Mouse (Mus musculus) MEL (cell line): ENCODE results near the gene Apbb2.

Source experiments
- CTCF ChIP-seq, 3 experiments: IDR thresholded peaks in 2 of 3; conservative IDR thresholded peaks in 1 of 3; 2 replicates each; pipeline ENCODE4 v1.5.1; 2011 to 2012; ENCODE audit warnings: low read length in 3 of 3, low read depth in 2 of 3, mild to moderate bottlenecking in 2 of 3, improper control_type of control experiment in 1 of 3, inconsistent platforms in 1 of 3, mixed read lengths in 1 of 3, moderate library complexity in 1 of 3; ENCODE audit not compliant: control insufficient read depth in 1 of 3, insufficient read depth in 1 of 3, poor library complexity in 1 of 3, severe bottlenecking in 1 of 3
- E2F4 ChIP-seq: IDR thresholded peaks from 2 replicates; pipeline ENCODE4 v1.6.1; 2011; ENCODE audit warnings: low read depth, low read length, improper control_type of control experiment, borderline replicate concordance
- ELF1 ChIP-seq: IDR thresholded peaks from 2 replicates; pipeline ENCODE4 v1.6.1; 2014; ENCODE audit warnings: low read depth, mild to moderate bottlenecking, inconsistent platforms, low read length, improper control_type of control experiment, moderate library complexity
- EP300 ChIP-seq, 2 experiments: IDR thresholded peaks; 2 replicates each; pipeline ENCODE4 v1.6.1; 2011; ENCODE audit warnings: improper control_type of control experiment in 2 of 2, low read length in 2 of 2, low read depth in 1 of 2, mild to moderate bottlenecking in 1 of 2
- MAX ChIP-seq: IDR thresholded peaks from 2 replicates; pipeline ENCODE4 v1.6.1; 2011; ENCODE audit warnings: low read length, improper control_type of control experiment
- MEF2A ChIP-seq: IDR thresholded peaks from 2 replicates; pipeline ENCODE4 v1.6.1; 2014; ENCODE audit warnings: low read depth, mild to moderate bottlenecking, inconsistent platforms, low read length, improper control_type of control experiment; ENCODE audit not compliant: poor library complexity, insufficient replicate concordance, severe bottlenecking; ENCODE audit errors: extremely low read depth
- MYB ChIP-seq: IDR thresholded peaks from 2 replicates; pipeline ENCODE4 v1.6.1; 2011; ENCODE audit warnings: mild to moderate bottlenecking, low read depth, low read length, improper control_type of control experiment
- NELFE ChIP-seq: IDR thresholded peaks from 2 replicates; pipeline ENCODE4 v1.6.1; 2011; ENCODE audit warnings: low read depth, low read length, improper control_type of control experiment
- NRF1 ChIP-seq: IDR thresholded peaks from 2 replicates; pipeline ENCODE4 v1.6.1; 2014; ENCODE audit warnings: low read depth, mild to moderate bottlenecking, inconsistent platforms, low read length, improper control_type of control experiment, moderate library complexity; ENCODE audit not compliant: poor library complexity, insufficient read depth, severe bottlenecking
- POLR2A ChIP-seq, 2 experiments: IDR thresholded peaks; 2 replicates each; pipeline ENCODE4 v1.6.1; 2011 to 2012; ENCODE audit warnings: low read length in 2 of 2, mild to moderate bottlenecking in 2 of 2, control low read depth in 1 of 2, improper control_type of control experiment in 1 of 2, low read depth in 1 of 2, moderate library complexity in 1 of 2; ENCODE audit not compliant: control insufficient read depth in 1 of 2, insufficient read depth in 1 of 2, poor library complexity in 1 of 2
- TAL1 ChIP-seq: IDR thresholded peaks from 2 replicates; pipeline ENCODE4 v1.6.1; 2012; ENCODE audit warnings: mild to moderate bottlenecking, inconsistent platforms, low read length, moderate library complexity, mixed read lengths
- TCF12 ChIP-seq: IDR thresholded peaks from 2 replicates; pipeline ENCODE4 v1.6.1; 2014; ENCODE audit warnings: low read depth, mild to moderate bottlenecking, inconsistent platforms, low read length, improper control_type of control experiment, moderate library complexity

DNA sequence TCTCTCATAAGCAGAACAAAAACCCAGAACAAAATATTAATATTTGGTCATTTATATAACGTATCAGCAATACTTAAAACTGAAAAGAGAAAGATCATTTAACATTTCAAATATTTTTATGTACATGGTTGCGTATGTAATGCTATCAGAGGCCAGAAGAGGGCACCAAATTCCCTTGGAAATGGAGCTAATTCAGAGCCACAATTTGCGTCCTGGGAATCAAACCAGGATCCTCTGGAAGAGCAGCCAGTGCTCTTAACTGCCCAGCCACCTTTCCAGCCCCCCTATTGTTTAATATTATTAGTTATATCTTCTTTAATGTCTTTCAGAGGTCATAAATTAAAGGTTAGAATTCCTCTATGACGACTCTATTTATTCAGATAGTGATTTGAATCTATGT, 355.2 kb downstream of the Apbb2 start:
- TF ChIP-seq CTCF (IDR thresholded peaks at IDR 0.05 in 2 of 3, conservative IDR thresholded peaks at IDR 0.05 in 1 of 3; ENCODE audit: control insufficient read depth in 1 of 3, insufficient read depth in 1 of 3, low read depth in 2 of 3, low read length in 3 of 3, poor library complexity in 1 of 3, severe bottlenecking in 1 of 3): peak; percentile 26 to 55 (median 48); a peak in 5 of 6 replicates
- TF ChIP-seq TAL1: no peak
- no peak for TF ChIP-seq POLR2A (IDR thresholded peaks at IDR 0.05; ENCODE audit: control insufficient read depth in 1 of 2, insufficient read depth in 1 of 2, low read depth in 1 of 2, low read length in 2 of 2, poor library complexity in 1 of 2)
- TF ChIP-seq MEF2A: no peak
- TF ChIP-seq EP300 (IDR thresholded peaks at IDR 0.05; ENCODE audit: low read depth in 1 of 2, low read length in 2 of 2): no peak
- TF ChIP-seq TCF12: no peak
- TF ChIP-seq NELFE: no peak
- no peak for TF ChIP-seq MAX
- TF ChIP-seq NRF1: no peak
- no peak for TF ChIP-seq ELF1
- no peak for TF ChIP-seq MYB
- TF ChIP-seq E2F4: no peak
